Mouse (Mus musculus): Measurements from ENCODE around the gene Arhgap15. TPM values are rescaled to one million over a fixed set of nuclear protein-coding genes. Genes with fewer than 3 reads are reported as not detected.

Gene Arhgap15
- total RNA-seq, 2 experiments from 2014 or later = 21.8 to 29.8 TPM

- ATAC-seq (replicated peaks; ENCODE audit: low FRiP score, low TSS enrichment, poor library complexity, severe bottlenecking) = peak; percentile 44; the same call in 1 of the 2 replicates
Measured at GRCm38 (mm10) chr2:44241657-44242454, 493.2 kb downstream of the Arhgap15 start.

- ATAC-seq (replicated peaks; ENCODE audit: low FRiP score, low TSS enrichment, poor library complexity, severe bottlenecking) = no peak
Measured at GRCm38 (mm10) chr2:44242628-44243255, 494.1 kb downstream of the Arhgap15 start.

- no peak for ATAC-seq (replicated peaks; ENCODE audit: low FRiP score, low TSS enrichment, poor library complexity, severe bottlenecking)
Measured at GRCm38 (mm10) chr2:44255343-44255742, 506.7 kb downstream of the Arhgap15 start.

- no peak for ATAC-seq (replicated peaks; ENCODE audit: low FRiP score, low TSS enrichment, poor library complexity, severe bottlenecking)
Measured at GRCm38 (mm10) chr2:44257946-44258345, 509.3 kb downstream of the Arhgap15 start.

- no peak for ATAC-seq (replicated peaks; ENCODE audit: low FRiP score, low TSS enrichment, poor library complexity, severe bottlenecking)
Measured at GRCm38 (mm10) chr2:44271455-44272346, 523.1 kb downstream of the Arhgap15 start.

- no peak for ATAC-seq (replicated peaks; ENCODE audit: low FRiP score, low TSS enrichment, poor library complexity, severe bottlenecking)
Measured at GRCm38 (mm10) chr2:44272606-44273005, 524.0 kb downstream of the Arhgap15 start.

- ATAC-seq (replicated peaks; ENCODE audit: low FRiP score, low TSS enrichment, poor library complexity, severe bottlenecking) = no peak
Measured at GRCm38 (mm10) chr2:44274425-44274824, 525.8 kb downstream of the Arhgap15 start.

GRCm38 (mm10) chr2:44286181-44286719 is 537.6 kb downstream of the Arhgap15 start:
- no peak for ATAC-seq (replicated peaks; ENCODE audit: low FRiP score, low TSS enrichment, poor library complexity, severe bottlenecking)

GRCm38 (mm10) chr2:44299156-44299555 is 550.5 kb downstream of the Arhgap15 start:
- no peak for ATAC-seq (replicated peaks; ENCODE audit: low FRiP score, low TSS enrichment, poor library complexity, severe bottlenecking)

GRCm38 (mm10) chr2:44299909-44300308 is 551.3 kb downstream of the Arhgap15 start:
- ATAC-seq (replicated peaks; ENCODE audit: low FRiP score, low TSS enrichment, poor library complexity, severe bottlenecking) = no peak

GRCm38 (mm10) chr2:44300466-44300865 is 551.8 kb downstream of the Arhgap15 start:
- ATAC-seq (replicated peaks; ENCODE audit: low FRiP score, low TSS enrichment, poor library complexity, severe bottlenecking) = no peak

GRCm38 (mm10) chr2:44304261-44304970 is 555.8 kb downstream of the Arhgap15 start:
- no peak for ATAC-seq (replicated peaks; ENCODE audit: low FRiP score, low TSS enrichment, poor library complexity, severe bottlenecking)

GRCm38 (mm10) chr2:44304971-44305808 is 556.6 kb downstream of the Arhgap15 start:
- no peak for ATAC-seq (replicated peaks; ENCODE audit: low FRiP score, low TSS enrichment, poor library complexity, severe bottlenecking)

- no peak for ATAC-seq (replicated peaks; ENCODE audit: low FRiP score, low TSS enrichment, poor library complexity, severe bottlenecking)
Measured at GRCm38 (mm10) chr2:44306137-44306536, 557.5 kb downstream of the Arhgap15 start.

GRCm38 (mm10) chr2:44309124-44309523 is 560.5 kb downstream of the Arhgap15 start:
- no peak for ATAC-seq (replicated peaks; ENCODE audit: low FRiP score, low TSS enrichment, poor library complexity, severe bottlenecking)

- ATAC-seq (replicated peaks; ENCODE audit: low FRiP score, low TSS enrichment, poor library complexity, severe bottlenecking) = no peak
Measured at GRCm38 (mm10) chr2:44309556-44309955, 560.9 kb downstream of the Arhgap15 start.

GRCm38 (mm10) chr2:44310095-44310748 is 561.6 kb downstream of the Arhgap15 start:
- ATAC-seq (replicated peaks; ENCODE audit: low FRiP score, low TSS enrichment, poor library complexity, severe bottlenecking) = no peak

GRCm38 (mm10) chr2:44311216-44311615 is 562.6 kb downstream of the Arhgap15 start:
- ATAC-seq (replicated peaks; ENCODE audit: low FRiP score, low TSS enrichment, poor library complexity, severe bottlenecking) = no peak
